Mouse (Mus musculus) myocyte (in vitro differentiated cells): ENCODE measurements around the gene BC025920.
A peak's percentile ranks its signal among the peaks of the same experiment; 100 is the strongest.

Experiments
- MYOD1 ChIP-seq, 3 experiments: IDR thresholded peaks; one replicate each; pipeline ENCODE4 v1.6.1; 2011; ENCODE audit warnings: control low read depth in 2 of 3, low read depth in 2 of 3, mild to moderate bottlenecking in 2 of 3, moderate library complexity in 1 of 3; ENCODE audit not compliant: insufficient read length in 2 of 3, control insufficient read depth in 1 of 3
- POLR2AphosphoS2 ChIP-seq: IDR thresholded peaks from one replicate; pipeline ENCODE4 v1.6.1; 2011; ENCODE audit warnings: low read depth, control low read depth; ENCODE audit not compliant: insufficient read length
- TCF12 ChIP-seq: IDR thresholded peaks from one replicate; pipeline ENCODE4 v1.6.1; 2011; ENCODE audit warnings: mild to moderate bottlenecking, control low read depth; ENCODE audit not compliant: poor library complexity, insufficient read depth, severe bottlenecking

GRCm38 (mm10) chr10:81626994-81627835, 21.1 kb downstream of the BC025920 start, which contains the start of gene Sirt6:
- TF ChIP-seq POLR2AphosphoS2 (peak; percentile 85), MYOD1 (IDR thresholded peaks at IDR 0.05; ENCODE audit: control insufficient read depth in 1 of 3, insufficient read length in 2 of 3, low read depth in 2 of 3) (no peak), TCF12 (no peak)
